Mouse (Mus musculus): ENCODE results near the gene Snrnp25. TPM values are rescaled to one million over a fixed set of nuclear protein-coding genes. Genes with fewer than 3 reads are reported as not detected.

Gene Snrnp25
- polyA plus RNA-seq, 1 experiment from 2014 or later = 41.2 TPM

DNA sequence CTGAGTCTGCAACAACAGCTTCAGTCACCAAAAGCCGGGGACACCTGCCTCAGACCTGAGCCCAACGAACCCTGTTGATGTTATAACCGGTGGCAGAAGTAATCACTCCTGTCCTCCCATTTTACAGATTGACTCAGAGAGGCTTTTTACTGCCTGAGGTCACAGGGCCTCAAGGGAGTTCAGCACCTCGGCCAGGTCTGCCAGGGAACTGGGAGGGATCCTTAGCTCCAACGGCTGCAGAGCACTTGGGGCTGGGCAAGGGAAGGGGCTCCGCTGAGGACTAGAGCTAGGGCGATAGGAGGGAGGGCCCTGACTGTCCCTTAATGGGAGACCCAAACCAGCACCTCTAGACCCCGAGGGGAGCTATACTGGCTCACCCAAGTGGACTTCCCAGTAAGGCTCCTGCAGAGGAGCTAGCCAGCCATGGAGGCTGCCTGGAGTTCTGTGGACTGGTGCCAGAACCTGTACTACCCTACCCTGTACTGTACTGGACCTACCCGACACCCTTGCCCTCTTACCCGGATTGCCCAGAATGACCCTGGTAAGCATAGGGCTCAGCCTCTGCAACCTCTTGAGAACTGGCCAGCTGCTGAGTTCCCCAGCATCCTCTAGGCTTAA, 15.5 kb downstream of the Snrnp25 start:
- peaks cover 27% of the 10 kb centered on the region for H3K27me3 ChIP-seq (ENCODE audit: control insufficient read depth, insufficient read depth, low read depth, low read length)
- 39% methylated on average over 10 of the region's 10 CpGs for WGBS
- no peak overlapping the region; the same call in 1 of the 2 replicates for H3K27ac ChIP-seq (ENCODE audit: low read length)
- ATAC-seq = peak; percentile 9; the same call in 1 of the 2 replicates
- peak overlapping the region; percentile 69; the same call in 1 of the 2 replicates for H3K9ac ChIP-seq (ENCODE audit: low read depth, low read length)
- peak overlapping the region; percentile 65 for H3K4me3 ChIP-seq (ENCODE audit: low read depth, low read length)
- H3K36me3 ChIP-seq (ENCODE audit: control insufficient read depth, insufficient read depth, low read length) = no peaks in the 10 kb centered on the region
- no peaks in the 10 kb centered on the region for H3K9me3 ChIP-seq (replicated peaks; ENCODE audit: control insufficient read depth, low read length, poor library complexity, severe bottlenecking)
- H3K4me1 ChIP-seq (ENCODE audit: control insufficient read depth, insufficient read depth, low read length) = peaks cover 14% of the 10 kb centered on the region; the same call in 1 of the 2 replicates
- H3K4me2 ChIP-seq (ENCODE audit: low read length) = peak overlapping the region; percentile 94

DNA sequence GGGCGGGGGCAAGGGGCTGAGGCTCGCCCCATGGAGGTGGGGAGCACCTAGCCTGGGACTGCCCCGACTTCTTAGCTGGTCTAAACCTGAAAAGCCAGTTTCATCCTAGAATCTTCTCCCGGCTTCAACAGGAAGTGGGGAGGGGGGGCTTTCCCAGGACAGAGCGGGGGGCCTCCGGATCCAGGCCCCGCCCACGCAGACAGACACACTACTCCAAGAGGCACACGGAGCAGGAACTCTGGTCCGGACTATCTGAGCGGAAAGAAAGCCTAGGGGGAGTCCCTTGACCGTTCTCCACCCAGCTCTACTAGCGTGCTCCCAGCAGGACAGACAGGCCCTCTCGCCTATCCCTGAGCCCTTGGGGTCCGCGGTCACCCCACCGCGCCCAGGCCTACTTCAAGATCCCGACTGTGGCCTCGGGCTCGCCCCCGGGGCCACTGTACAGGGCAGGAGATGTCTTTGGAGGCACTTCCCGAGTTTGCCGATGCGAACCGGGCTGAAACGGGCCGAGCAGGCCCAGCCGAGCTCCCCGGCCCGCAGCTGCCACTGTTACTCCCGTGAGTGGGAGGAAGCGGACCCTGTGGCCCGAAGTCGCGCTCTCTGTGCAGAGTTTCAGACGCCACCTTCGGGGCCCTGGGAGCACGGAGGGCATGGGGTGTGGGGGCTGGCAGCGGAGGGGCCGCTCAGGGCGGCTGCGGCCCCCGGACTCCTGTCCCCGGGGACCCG, 16.2 kb downstream of the Snrnp25 start:
- H3K4me3 ChIP-seq (ENCODE audit: low read depth, low read length) = peak overlapping the region; percentile 65
- H3K9ac ChIP-seq (ENCODE audit: low read depth, low read length) = peak overlapping the region; percentile 69
- peaks cover 14% of the 10 kb centered on the region; the same call in 1 of the 2 replicates for H3K4me1 ChIP-seq (ENCODE audit: control insufficient read depth, insufficient read depth, low read length)
- no peaks in the 10 kb centered on the region for H3K9me3 ChIP-seq (replicated peaks; ENCODE audit: control insufficient read depth, low read length, poor library complexity, severe bottlenecking)
- peak overlapping the region; percentile 94 for H3K4me2 ChIP-seq (ENCODE audit: low read length)
- under 1% methylated on average over 35 of the region's 46 CpGs for WGBS
- peaks cover 27% of the 10 kb centered on the region for H3K27me3 ChIP-seq (ENCODE audit: control insufficient read depth, insufficient read depth, low read depth, low read length)
- H3K36me3 ChIP-seq (ENCODE audit: control insufficient read depth, insufficient read depth, low read length) = no peaks in the 10 kb centered on the region
- peak; percentile 2; the same call in 1 of the 2 replicates for ATAC-seq
- peak overlapping the region; percentile 51 for H3K27ac ChIP-seq (ENCODE audit: low read length)

DNA sequence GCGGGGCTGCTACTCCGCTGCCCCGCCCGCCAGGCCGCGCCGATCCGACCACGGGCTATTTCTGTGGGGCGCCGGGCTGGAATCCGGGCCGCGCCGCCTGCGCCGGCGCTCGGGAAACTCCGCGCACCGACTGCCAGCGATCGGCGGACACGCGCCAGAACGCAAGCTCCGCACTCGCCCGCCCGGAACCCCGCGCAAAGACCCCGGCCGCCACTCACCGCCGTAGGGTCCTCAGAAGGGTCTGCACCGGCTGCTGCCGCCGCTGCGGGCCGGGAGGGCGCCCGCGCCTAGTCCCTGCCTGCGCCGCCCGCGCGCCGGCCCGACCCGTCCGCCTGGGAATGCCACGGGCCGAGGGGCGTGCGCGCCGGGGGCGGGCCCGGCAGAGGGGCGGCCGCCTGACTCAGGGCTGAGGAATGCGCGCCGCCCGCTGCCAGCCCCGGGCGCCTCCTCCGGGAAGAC, 16.8 kb downstream of the Snrnp25 start, which contains the start of gene Rhbdf1:
Gene Rhbdf1 (minus strand): TSS at position 350 of the 459 bp plus-strand sequence.
- peak; percentile 4; the same call in 1 of the 2 replicates for ATAC-seq
- under 1% methylated on average over 46 of the region's 72 CpGs for WGBS
- Histone ChIP-seq H3K9me3 (replicated peaks; ENCODE audit: control insufficient read depth, low read length, poor library complexity, severe bottlenecking) (no peaks in the 10 kb centered on the region), H3K27me3 (ENCODE audit: control insufficient read depth, insufficient read depth, low read depth, low read length) (peaks cover 27% of the 10 kb centered on the region), H3K4me2 (ENCODE audit: low read length) (peak within 1 kb of the TSS; percentile 94), H3K36me3 (ENCODE audit: control insufficient read depth, insufficient read depth, low read length) (no peaks in the 10 kb centered on the region), H3K4me1 (ENCODE audit: control insufficient read depth, insufficient read depth, low read length) (peaks cover 16% of the 10 kb centered on the region), H3K9ac (ENCODE audit: low read depth, low read length) (peak within 1 kb of the TSS; percentile 69), H3K27ac (ENCODE audit: low read length) (peak within 1 kb of the TSS; percentile 51), H3K4me3 (ENCODE audit: low read depth, low read length) (peak within 1 kb of the TSS; percentile 65)

DNA sequence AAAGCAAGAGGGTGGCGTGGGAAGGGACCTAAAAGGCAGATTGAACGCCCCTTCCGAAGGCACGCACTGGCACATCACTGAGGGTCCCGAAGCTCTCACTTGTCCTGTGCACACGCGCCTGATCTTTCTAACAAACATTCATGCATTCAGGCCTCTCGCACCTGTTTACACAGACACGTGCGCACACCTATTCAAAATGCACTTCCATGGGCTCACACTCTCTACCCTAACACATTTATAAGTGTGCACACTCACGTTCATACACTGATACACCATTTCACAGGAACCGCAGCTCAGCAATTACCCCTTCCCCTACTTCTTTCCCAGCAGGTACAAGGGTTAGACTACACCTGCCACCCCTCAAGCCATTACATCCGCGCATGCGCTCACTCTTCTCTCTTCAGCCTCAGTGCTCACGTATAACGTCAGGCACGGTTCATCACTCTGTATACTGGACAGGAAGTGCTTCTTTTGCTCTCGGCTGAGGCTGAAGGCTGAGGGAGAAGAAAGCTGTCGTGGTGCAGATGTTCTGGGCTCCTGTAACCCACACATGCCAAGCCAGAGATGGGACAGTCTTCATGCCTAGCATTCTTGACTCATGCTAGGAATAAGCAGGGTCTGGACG, 17.5 kb downstream of the Snrnp25 start:
- H3K27me3 ChIP-seq (ENCODE audit: control insufficient read depth, insufficient read depth, low read depth, low read length) = peaks cover 27% of the 10 kb centered on the region
- whole genome bisulfite sequencing = 8% methylated on average over 21 of the region's 21 CpGs
- peak overlapping the region; percentile 65 for H3K4me3 ChIP-seq (ENCODE audit: low read depth, low read length)
- ATAC-seq = no peak
- H3K4me1 ChIP-seq (ENCODE audit: control insufficient read depth, insufficient read depth, low read length) = peaks cover 22% of the 10 kb centered on the region
- H3K27ac ChIP-seq (ENCODE audit: low read length) = no peak overlapping the region
- no peaks in the 10 kb centered on the region for H3K36me3 ChIP-seq (ENCODE audit: control insufficient read depth, insufficient read depth, low read length)
- H3K4me2 ChIP-seq (ENCODE audit: low read length) = peak overlapping the region; percentile 94
- no peaks in the 10 kb centered on the region for H3K9me3 ChIP-seq (replicated peaks; ENCODE audit: control insufficient read depth, low read length, poor library complexity, severe bottlenecking)
- H3K9ac ChIP-seq (ENCODE audit: low read depth, low read length) = peak overlapping the region; percentile 69

DNA sequence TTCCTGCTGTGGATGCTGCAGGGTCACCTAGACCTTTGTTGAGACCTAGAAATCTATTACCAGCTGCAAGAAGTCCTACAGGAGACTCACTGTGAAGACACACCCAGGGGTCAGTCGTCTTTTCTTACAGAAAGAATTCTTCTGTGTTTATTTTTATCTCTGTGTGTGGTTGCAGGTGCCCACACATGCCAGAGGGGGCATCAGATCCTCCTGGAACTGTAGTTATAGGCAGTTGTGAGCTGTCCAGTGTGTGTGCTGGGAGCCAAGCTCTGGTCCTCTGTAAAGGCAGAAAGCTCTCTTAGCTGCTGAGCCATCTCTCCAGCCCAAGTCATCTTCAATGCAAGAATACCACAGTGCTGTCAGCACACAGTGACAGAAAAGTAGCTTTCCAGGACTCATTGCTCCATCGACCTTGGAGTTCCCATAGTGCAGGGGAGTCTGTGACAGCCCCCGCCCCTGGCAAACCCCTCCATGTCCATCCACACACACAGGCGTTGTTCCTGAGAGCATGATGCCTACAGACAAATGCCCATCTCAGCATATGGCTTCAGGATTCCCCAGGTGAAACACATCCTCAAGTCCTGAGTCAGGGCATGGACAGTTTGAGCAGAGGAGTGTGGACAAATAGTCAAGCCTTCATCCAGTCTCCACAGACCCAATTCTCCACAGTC, 18.2 kb downstream of the Snrnp25 start:
- H3K4me1 ChIP-seq (ENCODE audit: control insufficient read depth, insufficient read depth, low read length) = peaks cover 24% of the 10 kb centered on the region
- H3K9me3 ChIP-seq (replicated peaks; ENCODE audit: control insufficient read depth, low read length, poor library complexity, severe bottlenecking) = no peaks in the 10 kb centered on the region
- H3K9ac ChIP-seq (ENCODE audit: low read depth, low read length) = no peak overlapping the region
- H3K27me3 ChIP-seq (ENCODE audit: control insufficient read depth, insufficient read depth, low read depth, low read length) = peaks cover 27% of the 10 kb centered on the region
- H3K36me3 ChIP-seq (ENCODE audit: control insufficient read depth, insufficient read depth, low read length) = no peaks in the 10 kb centered on the region
- H3K4me2 ChIP-seq (ENCODE audit: low read length) = no peak overlapping the region
- H3K4me3 ChIP-seq (ENCODE audit: low read depth, low read length) = no peak overlapping the region
- H3K27ac ChIP-seq (ENCODE audit: low read length) = no peak overlapping the region
- 72% methylated on average over 4 of the region's 4 CpGs for WGBS
- no peak for ATAC-seq

DNA sequence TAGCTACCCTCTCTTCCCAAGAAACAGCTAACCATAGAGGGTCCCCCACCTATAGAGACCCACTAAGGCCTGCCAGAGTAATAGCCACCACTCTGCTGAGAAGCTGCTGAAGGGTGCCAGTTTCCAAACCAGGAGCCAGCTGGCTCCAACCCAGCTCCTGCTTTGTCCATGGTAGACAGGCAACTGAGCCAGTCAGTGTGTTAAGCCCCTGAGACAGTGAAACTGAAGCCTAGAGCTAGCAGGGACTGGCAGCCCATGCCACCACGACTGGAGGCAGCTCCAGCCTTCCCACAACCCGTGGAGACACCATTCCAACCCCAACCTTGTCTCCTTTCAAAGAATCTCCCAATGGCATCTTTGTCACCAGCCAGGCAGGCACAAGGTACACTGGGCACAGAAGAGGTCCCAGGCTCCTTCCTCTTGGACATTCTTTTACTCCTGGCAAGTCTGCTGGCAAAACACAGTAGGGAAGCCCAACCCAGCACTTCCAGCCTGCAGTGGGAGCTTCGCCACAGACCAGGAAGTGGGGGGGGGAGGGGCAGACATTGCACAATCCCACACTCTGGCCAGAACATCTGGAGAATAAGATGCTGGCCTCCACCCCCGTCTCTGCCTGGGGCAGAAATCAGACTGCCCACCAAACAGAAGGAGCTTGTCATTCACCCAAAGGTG, 19.4 kb downstream of the Snrnp25 start:
- Histone ChIP-seq H3K27me3 (ENCODE audit: control insufficient read depth, insufficient read depth, low read depth, low read length) (peaks cover 27% of the 10 kb centered on the region), H3K36me3 (ENCODE audit: control insufficient read depth, insufficient read depth, low read length) (peaks cover under 1% of the 10 kb centered on the region; the same call in 1 of the 2 replicates), H3K4me3 (ENCODE audit: low read depth, low read length) (no peak overlapping the region), H3K9ac (ENCODE audit: low read depth, low read length) (no peak overlapping the region), H3K4me1 (ENCODE audit: control insufficient read depth, insufficient read depth, low read length) (peaks cover 24% of the 10 kb centered on the region), H3K4me2 (ENCODE audit: low read length) (no peak overlapping the region), H3K27ac (ENCODE audit: low read length) (peak overlapping the region; percentile 68), H3K9me3 (replicated peaks; ENCODE audit: control insufficient read depth, low read length, poor library complexity, severe bottlenecking) (no peaks in the 10 kb centered on the region)
- no peak for ATAC-seq
- WGBS = 46% methylated on average over 4 of the region's 4 CpGs

DNA sequence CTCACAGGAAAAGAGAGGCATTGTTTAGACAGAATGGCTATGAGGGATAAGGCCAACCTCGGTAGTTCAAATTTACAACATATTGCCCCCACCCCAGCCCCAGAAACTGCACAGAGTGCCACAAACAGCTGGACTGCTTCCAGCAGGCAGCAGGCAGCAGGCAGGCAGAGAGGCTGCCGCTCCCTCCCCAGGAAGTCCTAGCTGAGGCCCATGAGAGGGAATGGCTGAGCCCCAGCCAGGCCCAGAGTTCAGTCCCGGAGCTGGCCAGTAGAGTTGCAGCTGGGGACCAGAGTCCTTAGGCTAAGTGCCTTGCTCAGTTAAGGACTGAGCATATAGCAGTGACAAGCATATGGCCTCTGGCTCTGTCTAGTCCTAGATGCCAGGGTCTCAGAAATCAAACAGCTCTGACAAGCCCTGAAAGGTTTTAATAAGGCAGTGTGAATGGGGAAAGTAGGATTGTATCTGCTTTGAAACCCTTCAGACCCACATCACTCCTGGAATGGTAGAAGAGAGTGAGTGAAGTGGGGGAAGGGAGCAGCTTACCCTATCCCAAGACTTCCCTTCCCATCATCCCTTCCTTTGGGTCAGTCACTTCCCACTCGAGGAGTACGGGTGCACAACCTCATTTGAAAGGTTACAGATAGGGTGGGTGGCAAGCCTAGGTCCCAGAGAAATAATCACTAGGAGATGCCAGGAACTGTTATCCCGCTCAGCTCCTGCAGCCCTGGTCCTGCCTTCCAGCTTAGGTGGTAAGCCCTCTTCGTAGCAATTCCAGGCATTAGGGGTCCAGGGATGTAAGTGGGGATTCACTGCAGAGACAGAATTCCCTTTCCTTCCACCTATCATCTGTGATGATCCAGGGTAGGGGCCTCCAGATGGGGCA, 20.2 kb downstream of the Snrnp25 start:
- Histone ChIP-seq H3K27me3 (ENCODE audit: control insufficient read depth, insufficient read depth, low read depth, low read length) (peaks cover 27% of the 10 kb centered on the region), H3K4me2 (ENCODE audit: low read length) (no peak overlapping the region), H3K27ac (ENCODE audit: low read length) (peak overlapping the region; percentile 68), H3K9ac (ENCODE audit: low read depth, low read length) (no peak overlapping the region), H3K36me3 (ENCODE audit: control insufficient read depth, insufficient read depth, low read length) (peaks cover 4% of the 10 kb centered on the region; the same call in 1 of the 2 replicates), H3K4me1 (ENCODE audit: control insufficient read depth, insufficient read depth, low read length) (peaks cover 24% of the 10 kb centered on the region), H3K9me3 (replicated peaks; ENCODE audit: control insufficient read depth, low read length, poor library complexity, severe bottlenecking) (no peaks in the 10 kb centered on the region), H3K4me3 (ENCODE audit: low read depth, low read length) (no peak overlapping the region)
- no peak for ATAC-seq
- whole genome bisulfite sequencing = 69% methylated on average over 7 of the region's 7 CpGs
